Mouse (Mus musculus): ENCODE measurements around the gene Stat6.

The Stat6 gene

DNA sequence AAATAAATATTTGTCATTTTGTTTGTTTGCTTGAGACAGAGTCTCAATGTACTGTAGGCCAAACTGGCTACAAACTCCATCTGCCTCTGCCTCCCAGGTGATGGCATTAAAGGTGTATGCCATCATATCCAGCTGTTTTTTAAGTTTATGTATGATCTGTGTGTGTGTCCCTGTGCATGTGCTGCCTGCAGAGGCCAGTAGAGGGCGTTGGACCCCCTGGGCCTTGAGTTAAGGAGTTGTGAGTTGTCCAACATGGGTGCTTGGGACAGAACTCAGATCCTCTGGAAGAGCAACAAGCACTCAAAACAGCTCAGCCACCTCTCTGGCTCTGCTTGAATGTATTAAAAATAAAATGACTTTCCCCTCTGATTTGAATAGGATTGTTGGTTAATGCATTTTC is 48.3 kb downstream of the Stat6 start:
- in situ Hi-C loops (cut with MboI; ENCODE audit: low pct_unique_long_range_greater_than_20kb in 1 of 2, low sequenced_read_pairs in 2 of 2, unreplicated experiment in 1 of 2) = no loop called here

- in situ Hi-C loops (cut with MboI; ENCODE audit: low pct_unique_long_range_greater_than_20kb in 1 of 2, low sequenced_read_pairs in 2 of 2, unreplicated experiment in 1 of 2) = no loop called here
These were observed 51.9 kb downstream of the Stat6 start for GRCm38 (mm10) chr10:127694636-127695035.

DNA sequence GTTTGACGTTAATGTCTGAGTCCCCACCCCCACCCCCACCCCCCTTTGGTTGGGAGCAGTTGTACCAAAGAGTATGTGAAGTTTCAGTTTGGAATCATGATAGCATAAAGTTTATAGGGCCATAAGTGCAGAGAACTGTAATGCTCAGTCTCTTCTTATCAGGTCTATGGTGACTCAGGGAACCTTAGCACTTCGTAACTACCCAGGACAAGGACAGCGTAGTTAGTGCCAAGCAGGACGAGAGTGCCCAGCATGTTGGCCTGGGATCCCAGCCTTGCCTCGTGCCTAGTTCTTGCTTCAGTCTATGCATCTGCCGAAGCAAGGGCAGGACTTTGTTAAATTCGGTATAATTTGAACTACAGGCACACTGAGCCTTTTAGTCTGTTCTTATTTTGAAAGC is 53.0 kb downstream of the Stat6 start:
- in situ Hi-C loops (cut with MboI; ENCODE audit: low pct_unique_long_range_greater_than_20kb in 1 of 2, low sequenced_read_pairs in 2 of 2, unreplicated experiment in 1 of 2) = no loop called here

GRCm38 (mm10) chr10:127698966-127699365 is 56.2 kb downstream of the Stat6 start:
- in situ Hi-C loops (cut with MboI; ENCODE audit: low pct_unique_long_range_greater_than_20kb in 1 of 2, low sequenced_read_pairs in 2 of 2, unreplicated experiment in 1 of 2) = no loop called here

- in situ Hi-C loops (cut with MboI; ENCODE audit: low pct_unique_long_range_greater_than_20kb in 1 of 2, low sequenced_read_pairs in 2 of 2, unreplicated experiment in 1 of 2) = no loop called here
These were observed 60.5 kb downstream of the Stat6 start for GRCm38 (mm10) chr10:127703299-127703698.

- in situ Hi-C loops (cut with MboI; ENCODE audit: low pct_unique_long_range_greater_than_20kb in 1 of 2, low sequenced_read_pairs in 2 of 2, unreplicated experiment in 1 of 2) = no loop called here
These were observed 61.5 kb downstream of the Stat6 start for GRCm38 (mm10) chr10:127704293-127704692.

- in situ Hi-C loops (cut with MboI; ENCODE audit: low pct_unique_long_range_greater_than_20kb in 1 of 2, low sequenced_read_pairs in 2 of 2, unreplicated experiment in 1 of 2) = no loop called here
These were observed 62.0 kb downstream of the Stat6 start, which contains the start of gene Myo1a for GRCm38 (mm10) chr10:127704766-127705220. Myo1a (plus strand) TSS chr10:127705170.

DNA sequence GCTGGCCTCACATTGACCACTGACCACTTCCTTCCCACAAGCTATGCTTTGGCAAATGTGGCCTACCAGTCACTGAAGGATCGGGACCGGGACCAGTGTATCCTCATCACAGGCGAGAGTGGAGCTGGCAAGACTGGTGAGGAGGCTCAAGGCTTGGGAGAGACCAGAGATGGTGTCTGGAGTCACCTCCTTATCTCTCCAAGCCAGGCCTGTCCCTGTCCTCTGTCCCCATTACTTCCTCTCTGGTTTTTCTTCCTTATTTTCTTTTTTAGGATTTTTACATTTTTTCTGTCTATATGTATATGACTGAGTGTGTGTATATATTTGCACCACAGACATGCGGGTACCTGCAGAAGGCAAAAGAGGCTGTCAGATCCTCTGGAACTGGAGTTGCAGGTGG is 63.0 kb downstream of the Stat6 start:
- in situ Hi-C loops (cut with MboI; ENCODE audit: low pct_unique_long_range_greater_than_20kb in 1 of 2, low sequenced_read_pairs in 2 of 2, unreplicated experiment in 1 of 2) = no loop called here

GRCm38 (mm10) chr10:127707721-127708120 is 64.9 kb downstream of the Stat6 start:
- in situ Hi-C loops (cut with MboI; ENCODE audit: low pct_unique_long_range_greater_than_20kb in 1 of 2, low sequenced_read_pairs in 2 of 2, unreplicated experiment in 1 of 2) = no loop called here

- in situ Hi-C loops (cut with MboI; ENCODE audit: low pct_unique_long_range_greater_than_20kb in 1 of 2, low sequenced_read_pairs in 2 of 2, unreplicated experiment in 1 of 2) = no loop called here
These were observed 66.1 kb downstream of the Stat6 start for GRCm38 (mm10) chr10:127708850-127709370.

- in situ Hi-C loops (cut with MboI; ENCODE audit: low pct_unique_long_range_greater_than_20kb in 1 of 2, low sequenced_read_pairs in 2 of 2, unreplicated experiment in 1 of 2) = no loop called here
These were observed 67.5 kb downstream of the Stat6 start for GRCm38 (mm10) chr10:127710331-127710730.

All from mouse embryonic stem cell (cell line).